Comparison of ENCODE assay signal across 9 mouse cellular contexts in genomic region chr11:103111301-103111700, GRCm38 (mm10). TPM values are rescaled to one million over a fixed set of nuclear protein-coding genes. Genes with fewer than 3 reads are reported as not detected.
DNase-seq lines count a peak whose midpoint lies in the region; ATAC-seq and TF ChIP-seq lines count a peak whose summit lies in the region.
"Had no signal": no experiment of that assay in that cellular context is flagged by ENCODE, and none has a peak within 500 bp of the region (broad histone marks: within the 10 kb centered on the region; RNA-seq: fewer than 3 reads in every experiment).

No protein-coding gene starts in this region.

- H3K4me3 ChIP-seq in layer of hippocampus, adult 2 months = no peak overlapping the region
- peak overlapping the region; percentile 22; the same call in 1 of the 2 replicates for H3K4me3 ChIP-seq in forebrain, embryonic 11.5 days (ENCODE audit: low read depth, low read length)
- peak overlapping the region; percentile 41 for H3K4me3 ChIP-seq in kidney, embryonic 16.5 days (ENCODE audit: low read length)
- H3K4me3 ChIP-seq in neural tube, embryonic 13.5 days = peak overlapping the region; percentile 29
- H3K4me3 ChIP-seq: myocyte had no signal

- H3K36me3 ChIP-seq in forebrain, embryonic 11.5 days (ENCODE audit: control insufficient read depth, insufficient read depth, low read length) = no peaks in the 10 kb centered on the region
- H3K36me3 ChIP-seq in kidney, embryonic 16.5 days (ENCODE audit: insufficient read depth, low read length) = no peaks in the 10 kb centered on the region
- H3K36me3 ChIP-seq in neural tube, embryonic 13.5 days = no peaks in the 10 kb centered on the region

- ATAC-seq in forebrain, embryonic 11.5 days (replicated peaks; ENCODE audit: low FRiP score) = no peak
- ATAC-seq in kidney, embryonic 16.5 days (ENCODE audit: low FRiP score, low TSS enrichment) = no peak
- no peak for ATAC-seq in neural tube, embryonic 13.5 days (ENCODE audit: low read depth)
- ATAC-seq in activated CD4-positive, CD25-positive, alpha-beta regulatory T cell, adult 4 months = no peak

- no peak for TF ChIP-seq CTCF in layer of hippocampus, adult 2 months (conservative IDR thresholded peaks at IDR 0.05)

- 16% methylated on average over 10 of the region's 10 CpGs for WGBS in forebrain, embryonic 11.5 days
- WGBS in kidney, embryonic 16.5 days = 17% methylated on average over 10 of the region's 10 CpGs
- 13% methylated on average over 10 of the region's 10 CpGs for WGBS in neural tube, embryonic 13.5 days

- H3K4me1 ChIP-seq in forebrain, embryonic 11.5 days (replicated peaks; ENCODE audit: control insufficient read depth, insufficient read depth, low read length) = peaks cover 16% of the 10 kb centered on the region
- peaks cover 24% of the 10 kb centered on the region for H3K4me1 ChIP-seq in kidney, embryonic 16.5 days (ENCODE audit: insufficient read depth, low read length)
- H3K4me1 ChIP-seq in neural tube, embryonic 13.5 days (replicated peaks) = peaks cover 32% of the 10 kb centered on the region

- no peak overlapping the region for H3K4me2 ChIP-seq in forebrain, embryonic 11.5 days (ENCODE audit: low read depth, low read length, severe bottlenecking)
- H3K4me2 ChIP-seq in kidney, embryonic 16.5 days (replicated peaks; ENCODE audit: low read depth, low read length) = peak overlapping the region; percentile 54
- peak overlapping the region; percentile 52 for H3K4me2 ChIP-seq in neural tube, embryonic 13.5 days

- no peak overlapping the region; the same call in 1 of the 2 replicates for H3K9ac ChIP-seq in forebrain, embryonic 11.5 days (ENCODE audit: low read length)
- H3K9ac ChIP-seq in kidney, embryonic 16.5 days (replicated peaks; ENCODE audit: low read length) = peak overlapping the region; percentile 66
- H3K9ac ChIP-seq in neural tube, embryonic 13.5 days = peak overlapping the region; percentile 52; the same call in 1 of the 2 replicates

- H3K27me3 ChIP-seq in forebrain, embryonic 11.5 days (ENCODE audit: control insufficient read depth, insufficient read depth, low read length) = peaks cover 14% of the 10 kb centered on the region; the same call in 1 of the 2 replicates
- H3K27me3 ChIP-seq in kidney, embryonic 16.5 days (ENCODE audit: insufficient read depth, low read length) = no peaks in the 10 kb centered on the region
- peaks cover 42% of the 10 kb centered on the region for H3K27me3 ChIP-seq in neural tube, embryonic 13.5 days

- no peaks in the 10 kb centered on the region for H3K9me3 ChIP-seq in forebrain, embryonic 11.5 days (ENCODE audit: control insufficient read depth, low read length)
- H3K9me3 ChIP-seq in kidney, embryonic 16.5 days (ENCODE audit: low read length) = no peaks in the 10 kb centered on the region
- H3K9me3 ChIP-seq in neural tube, embryonic 13.5 days = no peaks in the 10 kb centered on the region

- peak overlapping the region; percentile 79; the same call in 1 of the 2 replicates for H3K27ac ChIP-seq in layer of hippocampus, adult 2 months
- no peak overlapping the region for H3K27ac ChIP-seq in forebrain, embryonic 11.5 days (ENCODE audit: low read depth, low read length)
- peak overlapping the region; percentile 34; the same call in 1 of the 2 replicates for H3K27ac ChIP-seq in kidney, embryonic 16.5 days (ENCODE audit: low read length)
- H3K27ac ChIP-seq in neural tube, embryonic 13.5 days (replicated peaks) = no peak overlapping the region

- no peak for DNase-seq in layer of hippocampus, adult 2 months (ENCODE audit: low spot score in 2 of 2)
- no peak for DNase-seq in layer of hippocampus, adult 18-20 months (ENCODE audit: low spot score in 2 of 2)
- DNase-seq in forebrain, embryonic 11.5 days (ENCODE audit: low spot score) = no peak
- DNase-seq in embryo, embryonic 9.5 days (ENCODE audit: extremely low spot score) = no peak
- no peak for DNase-seq in frontal cortex, postnatal 25 days (ENCODE audit: low spot score in 2 of 2)

RNA-seq across cellular contexts. Expression of gene Hexim1, which starts 4.7 kb away (rescaled TPM):
- 10 to 100 TPM; 48.5 to 50.8 TPM for total RNA-seq in layer of hippocampus, adult 2 months (2021)
- 10 to 100 TPM; 53.7 to 57.3 TPM for total RNA-seq in layer of hippocampus, adult 18-20 months (2021)
- polyA plus RNA-seq in forebrain, embryonic 11.5 days (2014; fragmentation: Nextera tagmentation; extraction: Ambion mirVana) = 3.9 and 4.6 TPM in 2 replicates
- 5.5 and 6.6 TPM in 2 replicates for polyA plus RNA-seq in kidney, embryonic 16.5 days (2015; fragmentation: Nextera tagmentation; extraction: Ambion mirVana)
- 3.6 and 3.9 TPM in 2 replicates for polyA plus RNA-seq in neural tube, embryonic 13.5 days (2015; fragmentation: Nextera tagmentation; extraction: Ambion mirVana)
- 1 to 10 TPM; 3.4 TPM for polyA plus RNA-seq in activated CD4-positive, CD25-positive, alpha-beta regulatory T cell, adult 4 months (2017; shearing (Covaris generic))

RNA-seq across cellular contexts. Expression of gene Acbd4, which starts 9.8 kb away (rescaled TPM):
- 10 to 100 TPM; 87.1 to 91.0 TPM for total RNA-seq in layer of hippocampus, adult 2 months (2021)
- total RNA-seq in layer of hippocampus, adult 18-20 months (2021) = 10 to 100 TPM; 75.1 to 90.2 TPM
- polyA plus RNA-seq in forebrain, embryonic 11.5 days (2014; fragmentation: Nextera tagmentation; extraction: Ambion mirVana) = 7.8 and 8.1 TPM in 2 replicates
- 28.7 and 29.9 TPM in 2 replicates for polyA plus RNA-seq in kidney, embryonic 16.5 days (2015; fragmentation: Nextera tagmentation; extraction: Ambion mirVana)
- polyA plus RNA-seq in neural tube, embryonic 13.5 days (2015; fragmentation: Nextera tagmentation; extraction: Ambion mirVana) = 8.5 and 9.9 TPM in 2 replicates
- 10 to 100 TPM; 18.4 to 24.0 TPM for polyA plus RNA-seq in activated CD4-positive, CD25-positive, alpha-beta regulatory T cell, adult 4 months (2017; shearing (Covaris generic))

RNA-seq across cellular contexts. Expression of gene Plcd3, which starts 9.8 kb away (rescaled TPM):
- 10 to 100 TPM in 1 of 2 experiments, 1 to 10 TPM in 1; 9.3 to 10.2 TPM for total RNA-seq in layer of hippocampus, adult 2 months (2021)
- total RNA-seq in layer of hippocampus, adult 18-20 months (2021) = 10 to 100 TPM; 11.0 TPM
- polyA plus RNA-seq in forebrain, embryonic 11.5 days (2014; fragmentation: Nextera tagmentation; extraction: Ambion mirVana) = 0.69 and 0.86 TPM in 2 replicates
- polyA plus RNA-seq in kidney, embryonic 16.5 days (2015; fragmentation: Nextera tagmentation; extraction: Ambion mirVana) = 8.2 and 8.7 TPM in 2 replicates
- polyA plus RNA-seq in neural tube, embryonic 13.5 days (2015; fragmentation: Nextera tagmentation; extraction: Ambion mirVana) = 0.98 and 1.6 TPM in 2 replicates
- polyA plus RNA-seq in activated CD4-positive, CD25-positive, alpha-beta regulatory T cell, adult 4 months (2017; shearing (Covaris generic)) = under 1 TPM in 1 of 2 experiments, not detected in 1; 0.20 TPM

RNA-seq across cellular contexts. Expression of gene Hexim2, which starts 20.9 kb away (rescaled TPM):
- total RNA-seq in layer of hippocampus, adult 2 months (2021) = 10 to 100 TPM in 1 of 2 experiments, 1 to 10 TPM in 1; 9.7 to 16.0 TPM
- 10 to 100 TPM; 11.2 to 12.5 TPM for total RNA-seq in layer of hippocampus, adult 18-20 months (2021)
- polyA plus RNA-seq in forebrain, embryonic 11.5 days (2014; fragmentation: Nextera tagmentation; extraction: Ambion mirVana) = 8.7 and 9.2 TPM in 2 replicates
- polyA plus RNA-seq in kidney, embryonic 16.5 days (2015; fragmentation: Nextera tagmentation; extraction: Ambion mirVana) = 11.3 and 11.8 TPM in 2 replicates
- polyA plus RNA-seq in neural tube, embryonic 13.5 days (2015; fragmentation: Nextera tagmentation; extraction: Ambion mirVana) = 17.3 and 17.6 TPM in 2 replicates
- polyA plus RNA-seq in activated CD4-positive, CD25-positive, alpha-beta regulatory T cell, adult 4 months (2017; shearing (Covaris generic)) = 1 to 10 TPM; 2.2 to 3.6 TPM

RNA-seq across cellular contexts. Expression of gene Fmnl1, which starts 59.6 kb away (rescaled TPM):
- 100 to 1,000 TPM; 142 to 156 TPM for total RNA-seq in layer of hippocampus, adult 2 months (2021)
- total RNA-seq in layer of hippocampus, adult 18-20 months (2021) = 100 to 1,000 TPM; 132 to 148 TPM
- 0.76 and 1.8 TPM in 2 replicates for polyA plus RNA-seq in forebrain, embryonic 11.5 days (2014; fragmentation: Nextera tagmentation; extraction: Ambion mirVana)
- 2.4 and 3.4 TPM in 2 replicates for polyA plus RNA-seq in kidney, embryonic 16.5 days (2015; fragmentation: Nextera tagmentation; extraction: Ambion mirVana)
- 3.0 and 4.2 TPM in 2 replicates for polyA plus RNA-seq in neural tube, embryonic 13.5 days (2015; fragmentation: Nextera tagmentation; extraction: Ambion mirVana)
- polyA plus RNA-seq in activated CD4-positive, CD25-positive, alpha-beta regulatory T cell, adult 4 months (2017; shearing (Covaris generic)) = 10 to 100 TPM; 60.0 to 62.7 TPM

Comparison
In these comparisons a context has a peak if more than half of its experiments do, and no peak if none do; other contexts are left out.
1. H3K27ac ChIP-seq: peak in layer of hippocampus, adult 2 months (single experiment) and kidney, embryonic 16.5 days (single experiment); none in forebrain, embryonic 11.5 days (single experiment) and neural tube, embryonic 13.5 days (single experiment).